Mouse (Mus musculus): Measurements from ENCODE around the gene Aqp11. TPM values are rescaled to one million over a fixed set of nuclear protein-coding genes. Genes with fewer than 3 reads are reported as not detected.

Gene Aqp11
- polyA plus RNA-seq, 1 experiment, result 3.3 TPM

- no peak overlapping the region for H3K4me3 ChIP-seq (ENCODE audit: insufficient read depth, low read depth, low read length)
- peaks cover 5% of the 10 kb centered on the region; the same call in 1 of the 2 replicates for H3K4me1 ChIP-seq (ENCODE audit: control insufficient read depth, insufficient read depth, insufficient read length, low read length)
- no peak overlapping the region for H3K27ac ChIP-seq (replicated peaks; ENCODE audit: low read depth, low read length)
Measured at GRCm38 (mm10) chr7:97730427-97730826, 7.7 kb downstream of the Aqp11 start.

DNA sequence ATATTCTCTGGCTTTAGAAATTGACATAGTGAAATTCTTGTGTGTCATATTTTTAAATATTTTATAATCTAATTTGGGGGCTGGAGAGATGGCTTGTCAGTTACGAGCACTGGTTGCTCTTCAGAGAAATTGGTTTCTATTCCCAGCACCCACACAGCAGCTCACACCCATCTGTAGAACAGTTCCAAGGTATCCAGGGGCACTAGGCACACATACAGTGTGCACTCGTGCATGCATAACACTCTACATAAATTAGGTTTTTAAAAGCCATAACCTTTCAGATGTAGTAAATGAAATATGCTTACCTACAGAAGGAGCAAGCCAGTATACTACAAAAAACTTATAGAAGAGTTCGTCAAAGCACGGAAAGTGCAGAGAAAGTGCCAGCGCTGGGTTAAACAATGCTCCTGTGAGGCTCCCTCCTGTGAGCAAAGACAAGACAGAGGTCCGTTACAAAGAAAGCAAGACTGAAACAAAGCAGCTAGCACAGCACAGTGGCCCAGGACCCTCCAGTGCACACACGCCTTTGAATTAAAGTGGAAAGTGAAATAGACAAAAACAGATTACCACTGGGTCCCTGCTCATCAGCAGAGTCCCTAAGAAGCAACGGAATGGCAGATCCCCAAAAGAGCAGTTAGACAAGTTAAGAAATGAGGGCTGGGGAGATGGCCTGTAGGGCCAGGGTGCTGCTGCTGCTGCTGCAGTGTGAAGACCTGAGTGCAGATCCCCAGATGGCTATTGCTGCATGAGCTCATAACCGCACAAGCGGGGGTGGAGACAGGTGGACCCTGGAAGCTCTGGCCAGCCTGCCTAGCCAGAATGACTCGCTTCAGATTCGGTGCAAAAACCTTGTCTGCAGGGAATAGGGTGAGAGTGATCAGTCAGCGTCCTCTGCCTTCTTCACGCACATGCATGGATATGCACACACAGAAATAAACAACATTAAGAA lies 9.1 kb downstream of the Aqp11 start:
- H3K4me3 ChIP-seq (ENCODE audit: insufficient read depth, low read depth, low read length), result no peak overlapping the region
- peaks cover 5% of the 10 kb centered on the region; the same call in 1 of the 2 replicates for H3K4me1 ChIP-seq (ENCODE audit: control insufficient read depth, insufficient read depth, insufficient read length, low read length)
- H3K27ac ChIP-seq (replicated peaks; ENCODE audit: low read depth, low read length), result no peak overlapping the region

GRCm38 (mm10) chr7:97726778-97727177 lies 11.3 kb downstream of the Aqp11 start:
- H3K4me1 ChIP-seq (ENCODE audit: control insufficient read depth, insufficient read depth, insufficient read length, low read length), result peaks cover 5% of the 10 kb centered on the region; the same call in 1 of the 2 replicates
- no peak overlapping the region for H3K4me3 ChIP-seq (ENCODE audit: insufficient read depth, low read depth, low read length)
- H3K27ac ChIP-seq (replicated peaks; ENCODE audit: low read depth, low read length), result no peak overlapping the region

GRCm38 (mm10) chr7:97726080-97726479 lies 12.0 kb downstream of the Aqp11 start:
- Histone ChIP-seq H3K4me3 (ENCODE audit: insufficient read depth, low read depth, low read length) (no peak overlapping the region), H3K27ac (replicated peaks; ENCODE audit: low read depth, low read length) (no peak overlapping the region), H3K4me1 (ENCODE audit: control insufficient read depth, insufficient read depth, insufficient read length, low read length) (peaks cover 5% of the 10 kb centered on the region; the same call in 1 of the 2 replicates)

DNA sequence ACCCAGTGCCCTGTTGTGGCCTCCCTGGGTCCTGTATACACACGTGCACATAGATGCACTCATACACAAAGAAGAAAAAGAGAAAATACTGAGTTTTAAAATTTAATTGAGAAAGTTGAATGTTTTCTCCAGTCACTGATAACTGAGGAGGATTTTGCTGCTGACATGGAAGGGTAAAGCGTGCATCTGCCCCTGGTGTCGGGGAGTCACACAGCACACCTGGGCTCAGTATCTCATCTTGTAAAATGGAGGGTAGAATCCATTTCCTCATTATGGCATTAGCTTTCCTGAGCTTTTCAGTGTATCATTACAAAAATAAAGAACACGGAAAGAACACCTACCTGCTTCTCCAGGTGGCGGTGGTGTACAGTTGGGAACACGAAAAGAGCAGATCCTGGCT lies 12.7 kb downstream of the Aqp11 start:
- H3K4me1 ChIP-seq (ENCODE audit: control insufficient read depth, insufficient read depth, insufficient read length, low read length), result peaks cover 2% of the 10 kb centered on the region; the same call in 1 of the 2 replicates
- no peak overlapping the region for H3K27ac ChIP-seq (replicated peaks; ENCODE audit: low read depth, low read length)
- no peak overlapping the region for H3K4me3 ChIP-seq (ENCODE audit: insufficient read depth, low read depth, low read length)

GRCm38 (mm10) chr7:97723646-97724538 lies 14.2 kb downstream of the Aqp11 start:
- H3K4me1 ChIP-seq (ENCODE audit: control insufficient read depth, insufficient read depth, insufficient read length, low read length), result no peaks in the 10 kb centered on the region
- H3K27ac ChIP-seq (replicated peaks; ENCODE audit: low read depth, low read length), result no peak overlapping the region
- H3K4me3 ChIP-seq (ENCODE audit: insufficient read depth, low read depth, low read length), result no peak overlapping the region

GRCm38 (mm10) chr7:97722278-97722918 lies 15.7 kb downstream of the Aqp11 start:
- Histone ChIP-seq H3K4me1 (ENCODE audit: control insufficient read depth, insufficient read depth, insufficient read length, low read length) (no peaks in the 10 kb centered on the region), H3K4me3 (ENCODE audit: insufficient read depth, low read depth, low read length) (no peak overlapping the region), H3K27ac (replicated peaks; ENCODE audit: low read depth, low read length) (no peak overlapping the region)

- Histone ChIP-seq H3K4me1 (ENCODE audit: control insufficient read depth, insufficient read depth, insufficient read length, low read length) (no peaks in the 10 kb centered on the region), H3K27ac (replicated peaks; ENCODE audit: low read depth, low read length) (no peak overlapping the region), H3K4me3 (ENCODE audit: insufficient read depth, low read depth, low read length) (no peak overlapping the region)
Measured at GRCm38 (mm10) chr7:97720109-97720508, 18.0 kb downstream of the Aqp11 start.

DNA sequence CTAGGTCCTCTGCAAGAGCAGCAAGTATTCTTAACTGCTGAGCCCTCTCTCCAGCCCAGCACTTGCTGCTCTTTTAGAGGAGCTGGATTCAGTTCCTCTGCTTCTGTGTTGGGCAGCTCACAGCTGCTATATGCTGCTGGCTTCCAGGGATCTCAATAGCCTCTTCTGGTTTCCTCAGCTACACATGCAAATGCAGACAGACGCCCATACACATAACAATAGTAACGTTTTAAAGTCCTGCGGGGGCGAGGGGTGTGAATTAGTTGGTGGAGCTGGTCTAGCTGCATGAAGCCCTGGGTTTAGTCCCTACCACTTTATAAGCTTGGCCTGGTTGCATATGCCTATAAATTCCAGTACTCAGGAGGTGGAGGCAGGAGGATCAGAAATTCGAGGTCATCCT lies 19.0 kb downstream of the Aqp11 start:
- no peak overlapping the region for H3K4me3 ChIP-seq (ENCODE audit: insufficient read depth, low read depth, low read length)
- no peak overlapping the region for H3K27ac ChIP-seq (replicated peaks; ENCODE audit: low read depth, low read length)
- H3K4me1 ChIP-seq (ENCODE audit: control insufficient read depth, insufficient read depth, insufficient read length, low read length), result no peaks in the 10 kb centered on the region

DNA sequence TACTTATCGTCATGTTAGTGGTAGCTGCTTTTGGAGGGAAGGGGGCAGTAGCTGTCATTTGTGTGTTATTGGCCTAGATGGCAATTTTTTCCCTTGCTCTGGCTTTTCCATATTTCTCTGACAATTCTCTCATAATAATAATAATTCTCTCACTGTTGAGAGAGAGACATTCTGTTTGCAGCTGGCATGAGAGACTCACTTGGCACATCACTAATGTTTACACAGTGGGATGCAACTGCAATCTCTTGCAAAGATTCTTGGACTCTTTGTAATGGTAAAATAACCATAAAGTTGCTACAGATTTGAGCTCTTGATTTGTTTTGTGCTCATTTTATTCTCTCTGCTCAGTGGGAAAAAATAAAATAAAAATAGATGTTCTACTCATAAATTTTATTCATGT lies 20.8 kb downstream of the Aqp11 start:
- Histone ChIP-seq H3K4me1 (ENCODE audit: control insufficient read depth, insufficient read depth, insufficient read length, low read length) (no peaks in the 10 kb centered on the region), H3K27ac (replicated peaks; ENCODE audit: low read depth, low read length) (no peak overlapping the region), H3K4me3 (ENCODE audit: insufficient read depth, low read depth, low read length) (no peak overlapping the region)

- no peak overlapping the region for H3K27ac ChIP-seq (replicated peaks; ENCODE audit: low read depth, low read length)
- H3K4me1 ChIP-seq (ENCODE audit: control insufficient read depth, insufficient read depth, insufficient read length, low read length), result no peaks in the 10 kb centered on the region
- H3K4me3 ChIP-seq (ENCODE audit: insufficient read depth, low read depth, low read length), result no peak overlapping the region
Measured at GRCm38 (mm10) chr7:97714651-97715050, 23.4 kb downstream of the Aqp11 start.

GRCm38 (mm10) chr7:97709204-97709603 lies 28.9 kb downstream of the Aqp11 start:
- no peak overlapping the region for H3K4me3 ChIP-seq (ENCODE audit: insufficient read depth, low read depth, low read length)
- no peak overlapping the region for H3K27ac ChIP-seq (replicated peaks; ENCODE audit: low read depth, low read length)
- 0 out of 2 replicates have a peak, but pooled peaks cover 2% of the 10 kb centered on the region for H3K4me1 ChIP-seq (ENCODE audit: control insufficient read depth, insufficient read depth, insufficient read length, low read length)

DNA sequence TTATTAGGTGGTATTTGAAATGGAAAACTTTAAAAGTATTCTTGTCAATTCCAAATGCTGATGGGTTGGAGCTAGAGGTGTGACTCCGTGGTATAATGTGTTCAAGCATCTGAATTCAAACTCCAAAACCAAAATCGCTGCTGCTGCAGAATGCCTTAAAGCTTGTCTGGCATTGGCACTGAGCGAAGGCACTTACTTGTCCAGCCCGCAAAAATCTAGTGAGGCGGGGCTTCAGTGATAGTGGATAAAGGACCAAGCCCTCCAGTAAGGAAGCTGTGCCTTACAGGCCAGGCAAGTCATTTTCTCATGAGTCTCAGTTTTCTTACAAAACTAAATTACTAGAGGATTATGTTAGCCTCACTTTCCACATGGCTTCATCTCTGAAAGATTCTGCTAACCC lies 30.3 kb downstream of the Aqp11 start:
- Histone ChIP-seq H3K27ac (replicated peaks; ENCODE audit: low read depth, low read length) (no peak overlapping the region), H3K4me3 (ENCODE audit: insufficient read depth, low read depth, low read length) (no peak overlapping the region), H3K4me1 (ENCODE audit: control insufficient read depth, insufficient read depth, insufficient read length, low read length) (0 out of 2 replicates have a peak, but pooled peaks cover 2% of the 10 kb centered on the region)

- Histone ChIP-seq H3K27ac (replicated peaks; ENCODE audit: low read depth, low read length) (no peak overlapping the region), H3K4me1 (ENCODE audit: control insufficient read depth, insufficient read depth, insufficient read length, low read length) (0 out of 2 replicates have a peak, but pooled peaks cover 2% of the 10 kb centered on the region), H3K4me3 (ENCODE audit: insufficient read depth, low read depth, low read length) (no peak overlapping the region)
Measured at GRCm38 (mm10) chr7:97707123-97707522, 31.0 kb downstream of the Aqp11 start.

DNA sequence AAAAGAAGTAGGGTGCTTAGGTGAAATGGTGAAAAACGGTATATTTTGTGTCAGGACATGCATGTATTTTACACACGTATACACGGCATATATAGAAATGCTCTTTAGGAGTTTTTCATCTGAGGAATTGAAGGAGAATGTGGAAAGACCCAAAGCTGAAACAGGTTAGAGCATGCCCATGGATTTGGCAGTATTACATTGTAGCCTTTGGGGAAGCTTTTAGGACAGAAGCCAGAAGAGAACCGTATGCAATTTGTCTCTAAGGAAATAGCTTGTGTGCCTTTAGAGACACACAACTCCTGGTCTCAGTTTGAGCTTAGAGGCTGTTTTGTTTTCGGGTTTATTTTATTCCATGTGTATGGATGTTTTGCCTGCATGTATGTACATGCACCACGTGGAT lies 37.0 kb downstream of the Aqp11 start:
- Histone ChIP-seq H3K27ac (replicated peaks; ENCODE audit: low read depth, low read length) (no peak overlapping the region), H3K4me1 (ENCODE audit: control insufficient read depth, insufficient read depth, insufficient read length, low read length) (peaks cover 3% of the 10 kb centered on the region), H3K4me3 (ENCODE audit: insufficient read depth, low read depth, low read length) (no peak overlapping the region)
